Mouse (Mus musculus): ENCODE measurements around the gene Gm42906.

Gene Gm42906

DNA sequence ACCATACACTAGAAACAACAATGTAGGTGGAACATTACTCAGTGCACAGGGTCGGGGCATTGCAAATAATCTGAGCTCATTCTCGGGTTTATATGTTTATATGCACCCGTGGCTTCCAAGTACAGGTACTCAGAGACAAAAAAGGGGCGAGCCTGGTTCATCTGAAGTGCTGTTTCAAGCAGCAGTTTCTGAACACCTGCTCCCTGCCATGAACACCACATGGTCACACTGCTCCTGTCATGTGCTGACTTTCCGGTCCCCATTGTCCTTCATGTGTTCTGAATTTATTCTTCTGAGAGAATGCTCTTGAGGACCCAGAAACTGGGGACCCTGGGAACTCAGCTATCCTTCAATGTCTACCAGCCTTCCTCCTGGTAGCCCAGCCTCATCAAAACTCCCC lies 282.2 kb downstream of the Gm42906 start:
- in situ Hi-C loops (cut with MboI): no loop called here

DNA sequence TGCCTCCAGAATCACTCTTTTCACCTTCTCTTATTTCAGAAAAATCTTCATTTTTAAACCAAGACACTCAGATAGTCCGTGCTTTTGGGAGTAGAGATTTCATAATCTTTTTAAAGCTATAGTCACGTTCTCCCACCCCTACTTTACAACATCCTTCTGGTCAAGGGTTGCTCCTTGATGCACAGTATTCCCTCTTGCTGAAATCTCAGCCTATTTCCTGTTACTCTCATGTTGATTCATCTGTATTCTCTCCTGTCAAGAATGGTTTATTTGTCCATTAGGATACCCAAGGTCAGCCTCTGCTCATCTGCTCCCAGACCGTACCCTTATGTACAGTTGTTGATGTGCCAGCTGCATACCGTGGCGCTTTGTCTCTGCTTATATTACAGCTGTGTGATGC lies 284.0 kb downstream of the Gm42906 start:
- in situ Hi-C loops (cut with MboI): no loop called here

DNA sequence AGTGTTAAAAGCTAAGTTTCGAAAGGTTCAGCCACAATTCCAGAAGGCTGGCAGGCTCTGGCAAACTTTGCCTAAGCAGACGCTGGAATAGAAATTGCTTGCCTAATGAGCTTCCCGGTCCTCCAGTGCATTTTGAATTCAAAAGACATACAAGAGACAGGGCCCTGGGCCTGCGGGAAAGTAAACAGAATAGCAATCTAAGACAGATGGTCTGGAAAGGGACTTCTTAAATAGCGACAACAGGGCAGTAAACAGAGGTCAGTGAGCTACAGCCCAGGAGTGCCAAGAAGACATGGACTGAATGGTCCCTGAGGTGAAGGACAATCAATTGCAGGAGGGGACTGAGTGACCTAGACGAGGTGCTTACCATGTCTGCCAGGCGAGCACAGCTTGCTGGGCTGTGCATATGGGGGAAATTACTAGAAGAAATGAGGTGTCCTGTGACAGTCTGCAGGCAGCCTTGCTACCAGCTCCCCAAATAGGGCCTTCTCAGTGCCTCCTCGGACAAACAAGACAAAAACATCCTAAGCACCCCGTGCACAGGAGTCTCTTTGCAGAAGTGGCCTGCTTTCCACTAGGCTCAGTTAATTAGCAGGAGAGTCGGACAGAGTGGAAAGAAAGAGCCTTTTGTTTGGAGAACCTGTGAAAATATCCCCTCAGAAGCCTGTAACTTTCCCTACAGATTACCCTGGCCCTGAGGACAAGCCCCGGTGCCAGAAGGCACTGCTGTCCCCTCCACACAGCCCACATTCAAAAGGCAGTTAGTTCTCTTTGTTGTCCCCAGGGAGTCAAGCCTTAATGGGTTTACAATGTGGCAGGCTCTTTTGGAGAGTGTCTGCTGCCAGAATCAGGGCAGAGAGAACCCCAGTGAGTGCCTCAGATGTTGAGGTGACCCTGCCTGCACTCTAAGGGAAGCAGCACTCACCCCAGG lies 285.0 kb downstream of the Gm42906 start:
- in situ Hi-C loops (cut with MboI): no loop called here

DNA sequence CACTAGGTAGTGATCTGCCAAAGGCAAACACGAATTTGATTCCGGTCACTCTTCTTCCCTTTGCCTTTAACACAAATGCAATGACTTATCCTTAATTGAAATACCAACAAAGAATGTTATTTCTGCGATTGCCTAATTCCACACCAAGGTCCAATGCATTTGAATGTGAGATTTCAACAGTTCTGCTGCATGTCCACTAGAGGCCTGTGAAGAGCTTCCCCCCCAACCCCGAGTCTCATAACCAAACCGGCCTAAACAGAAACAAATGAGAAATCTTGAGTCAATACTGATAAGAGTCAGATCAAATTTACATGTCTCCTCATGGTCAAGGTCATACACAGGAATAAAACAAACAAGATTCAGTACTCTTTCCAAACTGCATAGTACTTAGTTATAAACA lies 285.7 kb downstream of the Gm42906 start:
- in situ Hi-C loops (cut with MboI): no loop called here

DNA sequence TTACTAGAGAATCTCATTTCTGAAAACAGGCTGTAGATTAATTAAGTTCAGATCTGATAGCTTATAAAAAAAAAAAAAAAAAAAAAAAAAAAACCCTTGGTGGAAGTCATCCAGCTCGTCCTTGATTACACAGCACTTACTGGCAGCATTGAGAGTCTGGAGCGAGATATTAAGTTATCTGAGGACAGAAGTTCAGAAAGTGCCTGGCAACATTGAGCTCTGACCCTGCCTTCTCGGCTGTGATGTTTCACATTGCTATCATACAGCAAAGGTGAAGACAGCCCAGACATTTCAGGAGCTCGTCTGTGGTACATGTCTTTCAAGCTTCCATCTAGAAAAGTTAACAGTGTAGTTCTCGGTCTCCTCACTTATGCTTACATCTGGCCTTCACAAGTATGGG lies 290.1 kb downstream of the Gm42906 start:
- in situ Hi-C loops (cut with MboI): no loop called here

DNA sequence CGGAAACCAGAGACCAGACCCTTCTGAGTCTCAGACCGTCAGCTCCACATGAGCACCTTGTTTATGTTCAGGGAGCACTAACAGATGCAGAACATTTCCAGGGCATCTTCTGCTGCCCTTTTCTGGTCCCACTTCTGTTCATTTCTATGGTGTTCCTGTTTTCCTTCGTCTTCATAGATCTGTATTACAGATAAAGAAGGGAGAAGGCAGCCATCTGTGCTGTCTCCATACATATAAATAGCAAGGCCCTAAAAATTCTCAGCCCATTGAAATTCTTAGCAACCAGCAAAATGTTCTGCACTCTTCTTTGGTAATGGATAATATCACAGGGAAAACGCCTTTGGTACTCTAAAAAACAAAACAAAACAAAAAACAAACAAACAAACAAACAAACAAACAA lies 290.7 kb downstream of the Gm42906 start:
- in situ Hi-C loops (cut with MboI): no loop called here

DNA sequence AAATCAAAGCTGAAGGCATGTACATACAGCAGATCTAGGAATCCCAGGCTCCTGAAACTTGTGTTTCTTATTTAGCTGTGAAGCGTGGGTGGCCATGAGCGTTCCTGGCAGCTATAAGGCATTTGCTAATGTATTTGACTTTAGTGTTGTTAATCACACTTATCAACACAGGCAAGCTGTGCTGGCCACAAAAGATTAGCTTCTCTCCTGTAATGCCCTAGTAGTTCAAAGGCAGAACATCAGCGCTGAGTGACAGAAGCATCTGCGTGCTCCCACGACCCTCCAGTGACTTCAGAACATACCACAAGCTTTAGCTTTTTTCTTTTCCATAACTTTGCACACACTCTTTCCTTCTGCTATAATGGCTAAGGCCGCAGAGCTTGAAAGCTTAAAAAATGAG lies 292.0 kb downstream of the Gm42906 start:
- in situ Hi-C loops (cut with MboI): no loop called here

DNA sequence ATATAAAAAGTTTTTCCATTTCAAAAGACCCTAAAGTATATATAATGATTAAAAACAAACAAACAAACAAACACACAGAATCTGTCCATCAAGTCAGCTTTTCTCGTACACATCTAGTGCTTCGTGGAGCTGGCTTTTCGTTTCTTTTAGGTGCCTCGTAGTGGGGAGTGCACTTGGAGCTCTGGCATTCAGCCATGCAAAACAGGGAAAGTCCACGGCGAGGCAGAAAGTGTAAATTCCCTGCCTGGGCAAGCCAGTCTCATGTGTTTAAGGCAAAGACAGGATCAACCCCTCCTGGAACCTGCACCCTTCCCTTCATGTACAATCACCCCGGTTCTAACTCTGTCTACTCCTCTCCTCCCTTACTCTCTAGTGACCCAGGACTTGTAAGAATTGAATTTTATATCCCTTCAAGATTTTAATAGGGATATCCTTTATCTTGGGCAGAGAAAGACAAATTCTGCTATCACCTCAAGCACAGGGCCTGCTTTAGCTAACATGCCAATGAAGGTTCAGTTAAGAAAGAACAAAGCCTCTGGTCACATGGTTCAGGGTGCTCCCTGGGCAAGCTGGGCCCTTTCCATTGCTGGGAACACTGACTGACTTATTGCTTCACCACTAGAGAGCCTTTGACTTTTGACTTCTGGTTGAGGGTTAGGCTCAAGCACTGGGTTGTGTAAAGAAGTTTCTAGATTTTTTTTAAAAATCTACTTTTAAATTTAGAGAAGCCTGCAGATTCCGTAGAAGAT lies 292.7 kb downstream of the Gm42906 start:
- in situ Hi-C loops (cut with MboI): no loop called here

DNA sequence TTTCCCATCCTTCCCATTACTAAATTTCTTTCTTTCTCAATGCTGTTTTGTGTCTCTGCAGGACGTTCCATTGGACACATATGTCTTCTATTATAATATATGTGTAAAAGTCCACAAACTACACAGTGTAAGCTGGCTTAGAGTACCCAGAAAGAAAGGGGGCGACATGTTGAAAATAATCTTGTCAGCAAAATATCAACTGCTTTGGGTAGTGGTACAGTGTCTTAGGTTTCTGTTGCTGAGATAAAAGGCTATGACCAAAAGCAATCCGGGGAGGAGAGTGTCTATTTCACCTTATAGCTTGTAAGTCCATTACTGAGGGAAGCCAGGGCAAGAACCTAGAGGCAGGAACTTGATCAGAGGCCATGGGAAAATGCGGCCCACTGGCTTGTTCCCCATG lies 293.8 kb downstream of the Gm42906 start:
- in situ Hi-C loops (cut with MboI): no loop called here

DNA sequence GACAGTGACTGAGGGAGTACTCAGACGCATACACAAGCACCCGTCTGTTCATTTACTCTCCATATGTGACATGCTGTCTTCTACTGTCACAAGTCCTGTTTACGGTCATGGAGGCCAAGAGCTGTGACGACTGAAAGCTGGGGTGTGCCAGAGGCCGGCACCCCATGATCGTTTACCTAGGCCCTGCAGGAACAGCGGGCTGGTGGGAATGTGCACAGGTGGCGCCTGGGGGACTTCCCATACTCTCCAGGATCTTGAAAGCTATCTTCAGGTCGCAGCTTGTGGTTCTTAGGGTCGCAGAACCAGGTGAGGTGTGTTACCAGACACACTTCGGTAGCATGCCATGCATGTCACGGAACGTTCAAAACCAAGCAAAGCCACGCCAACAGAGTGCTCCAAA lies 294.2 kb downstream of the Gm42906 start:
- in situ Hi-C loops (cut with MboI): no loop called here

DNA sequence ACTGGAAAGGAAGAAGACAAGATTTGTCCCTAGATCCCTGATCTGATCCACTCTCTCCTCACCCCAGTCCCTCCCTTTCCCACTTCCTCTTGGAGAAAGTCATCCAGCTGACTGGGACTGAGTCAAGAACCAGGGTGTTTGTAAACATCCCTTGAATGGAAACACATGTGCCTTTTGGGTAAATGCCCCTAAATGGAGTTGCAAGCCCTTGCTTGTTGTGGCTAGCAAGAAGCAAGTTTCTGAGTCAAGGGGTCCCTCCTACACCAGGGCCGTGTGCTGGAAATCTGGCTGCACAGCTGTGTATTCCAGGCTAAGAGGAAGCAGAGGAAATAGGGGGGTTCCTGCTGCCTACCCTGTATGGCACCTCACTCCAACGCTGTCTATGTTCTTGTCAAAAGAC lies 298.2 kb downstream of the Gm42906 start:
- in situ Hi-C loops (cut with MboI): no loop called here

DNA sequence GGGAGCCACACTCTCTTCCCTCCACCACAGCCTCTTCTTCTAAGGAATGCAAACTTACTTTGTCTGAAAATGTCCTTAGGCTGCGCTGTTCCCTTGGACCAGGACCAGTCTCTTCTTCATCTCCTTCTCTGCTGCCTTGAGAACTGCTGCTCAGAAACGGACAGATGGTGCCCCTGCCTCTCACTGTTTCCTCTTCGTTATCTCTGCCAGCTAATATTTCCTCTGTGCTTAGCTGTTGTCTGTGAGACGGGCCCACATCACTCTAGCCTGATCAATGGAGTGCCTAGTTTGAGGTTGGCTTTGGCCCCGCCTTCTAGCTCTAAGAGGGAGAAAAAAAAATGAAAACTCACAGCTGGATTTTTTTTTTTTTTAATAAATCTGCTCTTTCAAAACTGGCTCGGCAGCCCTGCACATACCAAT lies 300.7 kb downstream of the Gm42906 start:
- in situ Hi-C loops (cut with MboI): no loop called here

DNA sequence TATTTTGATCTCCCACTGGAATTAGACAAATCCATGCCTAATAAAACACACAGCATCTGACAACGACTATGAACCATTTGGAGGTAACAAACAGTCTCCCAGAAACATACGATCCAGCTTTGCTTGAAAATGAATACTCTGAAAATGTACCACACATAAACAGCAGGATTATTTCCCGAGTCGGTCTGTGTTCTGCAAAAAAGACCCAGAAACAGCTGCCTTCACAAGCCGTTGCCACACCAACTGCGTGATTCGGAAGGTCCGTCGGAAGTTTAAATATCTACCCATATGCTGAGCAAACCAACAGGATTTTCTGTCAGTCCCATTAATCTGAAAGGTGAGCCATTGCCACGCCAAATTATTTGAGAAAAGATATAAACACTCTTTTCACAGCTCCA lies 301.4 kb downstream of the Gm42906 start:
- in situ Hi-C loops (cut with MboI): no loop called here

DNA sequence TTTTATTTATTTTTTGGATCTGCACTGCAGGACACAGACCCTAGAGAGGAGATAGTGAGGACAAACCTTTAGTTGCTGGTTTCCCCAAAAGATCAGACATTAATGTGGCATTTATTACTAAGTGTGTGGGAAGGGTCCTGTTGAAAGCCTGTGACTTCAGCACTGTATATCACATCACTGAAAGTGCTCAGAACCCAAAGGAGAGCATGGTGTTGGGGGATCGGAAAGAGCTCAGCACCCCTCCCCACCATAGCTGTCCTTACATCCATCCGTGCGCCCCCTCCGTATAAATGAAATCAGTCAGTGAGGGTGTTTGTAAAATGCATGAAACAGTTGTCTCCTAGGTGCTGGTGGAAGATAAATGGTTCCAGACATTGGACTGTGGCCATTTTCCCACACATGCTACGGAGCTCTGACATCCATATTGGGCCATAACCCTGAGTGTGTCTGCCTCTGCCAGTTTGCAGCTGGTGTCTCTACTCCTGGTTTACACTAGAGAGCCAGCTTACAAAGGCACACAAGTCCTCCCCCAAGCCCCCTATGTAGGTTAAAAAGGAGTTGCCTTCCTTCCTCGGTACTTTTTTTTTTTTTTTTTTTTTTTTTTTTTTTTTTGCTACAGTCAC lies 301.9 kb downstream of the Gm42906 start:
- in situ Hi-C loops (cut with MboI): no loop called here

DNA sequence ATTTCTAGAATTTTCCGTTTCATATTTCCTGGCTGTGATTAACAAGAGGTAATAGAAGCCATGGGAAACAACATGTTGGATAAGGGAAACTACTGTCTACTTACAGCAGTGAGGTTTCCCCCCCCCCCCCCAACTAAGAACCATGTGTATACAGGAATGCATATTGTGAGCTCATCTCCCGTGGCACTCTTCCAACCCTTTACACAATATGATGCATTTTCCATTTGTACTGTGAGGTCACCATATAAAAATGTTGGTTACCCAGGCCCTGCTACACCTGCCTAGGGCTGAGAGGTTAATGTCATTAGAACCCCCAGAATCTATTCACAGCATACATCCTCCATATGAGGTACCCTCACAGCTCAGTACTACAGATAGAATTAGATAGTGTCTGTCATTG lies 310.1 kb downstream of the Gm42906 start:
- in situ Hi-C loops (cut with MboI): no loop called here

DNA sequence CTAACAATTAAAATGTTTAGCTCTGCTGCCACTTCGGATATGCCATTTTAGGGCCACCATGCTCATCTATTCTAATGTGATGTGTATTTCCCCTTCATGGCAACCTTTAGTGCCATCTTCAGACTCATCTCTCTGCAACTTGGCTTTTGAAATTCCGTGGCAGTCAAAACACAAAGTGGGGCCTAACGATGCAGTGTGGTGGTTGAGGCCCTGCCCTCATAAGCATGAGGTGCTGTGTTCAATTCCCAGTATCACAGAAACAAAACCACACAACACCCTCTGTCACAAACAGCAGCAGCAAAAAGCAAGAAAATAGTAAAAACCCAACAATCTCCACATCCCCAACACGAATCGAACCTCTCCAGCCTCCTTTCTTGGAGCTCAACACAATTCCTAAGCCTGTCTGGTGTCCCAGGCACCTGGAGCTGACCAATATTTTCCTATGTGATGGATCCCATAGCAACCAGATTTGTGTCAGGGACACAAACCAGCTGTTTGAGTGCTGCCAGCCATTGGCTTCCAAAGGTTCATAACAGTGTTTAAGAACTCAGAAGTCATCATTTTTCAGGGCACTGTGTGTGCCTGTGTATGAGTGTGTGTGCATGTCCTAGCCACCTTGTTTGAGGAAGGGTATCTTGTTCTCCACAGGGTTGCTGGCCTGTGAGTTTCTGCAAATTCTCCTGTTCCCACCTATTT lies 311.6 kb downstream of the Gm42906 start:
- in situ Hi-C loops (cut with MboI): no loop called here

DNA sequence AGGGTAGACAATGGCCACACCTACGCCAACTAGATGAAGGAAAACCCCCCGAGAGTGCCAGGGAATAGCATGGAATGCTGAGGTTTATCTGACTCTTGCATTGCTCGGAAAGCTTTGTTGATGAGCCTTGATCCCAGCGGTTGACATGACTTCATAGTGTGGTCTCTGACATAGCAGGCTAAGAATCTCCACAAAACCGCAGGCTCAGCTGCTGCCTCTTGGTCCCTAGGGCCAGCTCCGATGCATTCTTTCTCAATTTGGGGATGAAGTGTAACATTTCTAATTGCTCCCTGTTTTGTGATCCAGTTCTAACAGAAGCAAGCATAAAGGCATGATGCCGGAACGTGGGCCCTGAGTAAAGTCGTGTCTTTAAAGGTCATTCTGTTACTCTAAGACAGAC lies 315.2 kb downstream of the Gm42906 start:
- in situ Hi-C loops (cut with MboI): no loop called here

DNA sequence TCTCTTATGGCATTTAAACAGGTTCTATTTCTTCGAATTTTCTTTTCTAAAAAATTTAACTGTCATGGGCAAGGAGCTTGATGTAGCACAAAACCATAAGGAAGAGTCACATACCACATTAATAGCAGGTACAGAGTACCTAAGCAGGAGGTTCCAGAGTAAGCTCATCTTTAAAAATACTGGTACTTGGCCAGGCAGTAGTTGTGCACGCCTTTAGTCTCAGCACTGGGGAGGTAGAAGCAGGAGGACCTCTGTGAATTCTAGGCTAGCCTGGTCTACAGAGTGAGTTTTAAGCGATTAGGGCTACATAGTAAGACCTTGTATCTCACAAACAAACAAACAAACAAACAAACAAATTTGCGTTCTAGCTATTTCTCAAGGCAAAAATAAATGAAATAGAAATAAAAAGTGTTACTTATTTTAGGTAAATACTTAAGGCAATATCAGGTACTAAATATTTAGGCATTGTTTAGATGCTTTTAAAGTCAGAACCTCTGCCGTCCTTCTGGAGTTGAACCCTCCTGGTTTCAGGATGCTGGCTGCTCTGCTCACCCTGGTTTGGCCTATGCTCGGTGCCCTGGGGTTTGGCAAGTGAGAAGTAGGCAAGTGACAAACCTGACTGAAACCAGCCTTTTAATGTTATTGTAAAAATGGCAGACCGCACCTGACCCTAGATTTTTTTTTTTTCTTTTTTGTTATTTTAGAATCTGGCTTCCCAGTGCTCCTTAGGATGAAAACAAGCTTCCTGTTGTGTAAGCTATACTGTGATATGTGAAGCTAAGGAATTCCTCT lies 316.7 kb downstream of the Gm42906 start:
- in situ Hi-C loops (cut with MboI): no loop called here

DNA sequence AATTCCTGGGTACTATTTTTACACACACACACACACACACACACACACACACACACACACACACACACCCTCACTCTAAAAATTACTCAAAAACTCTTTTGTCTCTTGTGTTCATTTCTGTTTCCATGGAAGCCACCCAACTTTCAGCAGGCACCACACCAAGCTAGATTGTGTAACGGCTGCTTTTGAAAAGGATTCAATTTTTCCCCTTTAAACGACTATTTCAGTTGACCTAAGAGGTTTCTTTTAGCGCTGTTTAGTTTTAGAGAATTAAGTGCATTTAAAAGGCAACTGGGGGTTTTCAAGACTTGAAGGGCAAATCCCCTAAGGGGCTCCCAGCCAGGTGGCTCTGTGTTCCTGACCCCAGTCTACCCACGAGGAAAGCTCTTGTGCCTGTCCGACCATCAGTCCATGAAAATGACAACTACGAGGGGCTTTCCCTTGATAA lies 317.5 kb downstream of the Gm42906 start:
- in situ Hi-C loops (cut with MboI): no loop called here

DNA sequence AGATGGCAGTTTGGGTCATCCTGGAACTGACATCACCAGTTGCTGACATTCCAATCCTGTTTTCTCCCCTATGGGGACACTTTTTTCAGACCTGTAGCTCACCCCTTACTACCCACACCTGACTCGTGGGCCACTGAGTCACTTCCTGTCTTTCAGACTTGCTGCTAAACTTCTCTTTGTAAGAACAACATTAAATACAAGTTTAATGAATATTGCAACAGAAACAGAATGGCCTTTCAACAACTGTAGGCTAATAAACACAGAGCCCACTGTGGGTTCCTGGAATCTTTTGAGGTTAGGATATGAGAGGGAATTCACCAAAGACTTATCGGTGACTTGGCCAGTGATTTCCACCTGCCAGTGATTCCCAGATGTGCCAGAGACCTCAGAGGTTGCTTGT lies 318.1 kb downstream of the Gm42906 start:
- in situ Hi-C loops (cut with MboI): no loop called here

DNA sequence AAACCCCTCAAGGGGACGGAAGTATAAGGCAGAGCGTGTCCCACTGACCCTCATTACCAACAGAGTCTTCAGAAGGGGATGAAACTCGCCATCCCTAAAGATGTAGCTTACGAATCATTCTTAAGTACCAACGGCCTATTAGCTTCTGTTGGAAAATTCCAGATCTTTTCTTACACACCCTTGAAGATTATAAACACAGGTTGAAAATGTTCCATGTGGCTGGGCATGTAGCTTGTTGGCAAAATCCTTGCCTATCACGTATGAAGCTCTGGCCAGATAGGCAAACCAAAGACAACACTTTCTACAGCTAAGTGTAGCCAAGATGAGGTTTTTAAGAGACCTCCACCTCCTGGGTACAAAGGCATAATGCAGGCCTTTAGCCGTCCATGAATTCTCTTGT lies 319.0 kb downstream of the Gm42906 start:
- in situ Hi-C loops (cut with MboI): no loop called here

All from mature B cell (primary cell).